Mouse (Mus musculus): ENCODE measurements around the gene Ifi214. TPM values are rescaled to one million over a fixed set of nuclear protein-coding genes. Genes with fewer than 3 reads are reported as not detected.
"Not testable (repeated sequence)": the region's sequence is repeated elsewhere in the genome, so short reads cannot be mapped to it uniquely, and the experiment has no call there.

Gene Ifi214
- polyA plus RNA-seq, 1 experiment from 2014 or later: not detected

DNA sequence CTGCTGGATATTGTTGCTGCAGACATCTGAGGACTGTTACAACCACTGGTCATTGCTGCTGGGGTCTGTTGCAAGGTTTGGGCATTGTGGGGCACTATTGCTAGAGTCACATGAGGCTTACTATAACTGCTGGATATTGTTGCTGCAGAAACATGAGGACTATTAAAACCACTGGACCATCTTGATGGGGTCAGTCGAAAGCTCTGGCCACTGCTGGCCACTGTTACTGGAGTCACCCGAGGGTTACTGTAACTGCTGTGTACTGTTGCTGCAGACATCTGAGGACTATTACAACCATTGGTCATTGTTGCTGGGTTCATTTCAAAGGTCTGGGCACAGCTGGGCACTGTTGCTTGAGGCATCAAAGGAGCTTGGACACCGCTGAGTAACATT is 54.6 kb downstream of the Ifi214 start:
- not testable (repeated sequence) for H3K4me2 ChIP-seq (replicated peaks; ENCODE audit: low read depth); H3K27ac ChIP-seq (ENCODE audit: low read depth, low read length); H3K9me3 ChIP-seq (ENCODE audit: control insufficient read depth); H3K36me3 ChIP-seq (ENCODE audit: control insufficient read depth, insufficient read depth); ATAC-seq; H3K9ac ChIP-seq (ENCODE audit: low read depth, low read length); H3K4me1 ChIP-seq (replicated peaks; ENCODE audit: control insufficient read depth, insufficient read depth, low read length); H3K4me3 ChIP-seq (ENCODE audit: low read depth, low read length); H3K27me3 ChIP-seq (replicated peaks; ENCODE audit: control insufficient read depth, insufficient read depth, low read length)
- 89% methylated on average over 3 of the region's 3 CpGs for WGBS

- WGBS: 82% methylated on average over 5 of the region's 5 CpGs
Observed at GRCm38 (mm10) chr1:173480399-173481181, 55.2 kb downstream of the Ifi214 start.

More at GRCm38 (mm10) chr1:173480399-173481181, 55.2 kb downstream of the Ifi214 start:
- H3K4me3 ChIP-seq (ENCODE audit: low read depth, low read length); H3K4me1 ChIP-seq (replicated peaks; ENCODE audit: control insufficient read depth, insufficient read depth, low read length); H3K9me3 ChIP-seq (ENCODE audit: control insufficient read depth); ATAC-seq; H3K36me3 ChIP-seq (ENCODE audit: control insufficient read depth, insufficient read depth); H3K27me3 ChIP-seq (replicated peaks; ENCODE audit: control insufficient read depth, insufficient read depth, low read length); H3K9ac ChIP-seq (ENCODE audit: low read depth, low read length); H3K4me2 ChIP-seq (replicated peaks; ENCODE audit: low read depth); H3K27ac ChIP-seq (ENCODE audit: low read depth, low read length): not testable (repeated sequence)

Small RNA genes within 50 kb of the gene (microRNA-seq; reads per million reads assigned to microRNA genes)
- not detected for gene Gm44481

Other genes with a start within 250 kb of the Ifi214 start
- 0.66 and 1.5 TPM in 2 replicates for gene Ackr1, start 202.2 kb downstream of the Ifi214 start, polyA plus RNA-seq (2015; fragmentation: Nextera tagmentation; extraction: Ambion mirVana)
- 2.0 and 3.1 TPM in 2 replicates for gene Aim2, start 185.1 kb downstream of the Ifi214 start, polyA plus RNA-seq (2015; fragmentation: Nextera tagmentation; extraction: Ambion mirVana)
- 0.85 and 1.2 TPM in 2 replicates for gene Cadm3, start 168.3 kb downstream of the Ifi214 start, polyA plus RNA-seq (2015; fragmentation: Nextera tagmentation; extraction: Ambion mirVana)
- 0.16 and 0.41 TPM in 2 replicates for gene Ifi206, start 44.9 kb downstream of the Ifi214 start, polyA plus RNA-seq (2015; fragmentation: Nextera tagmentation; extraction: Ambion mirVana)
- gene Ifi213, start 63.3 kb upstream of the Ifi214 start, polyA plus RNA-seq (2015; fragmentation: Nextera tagmentation; extraction: Ambion mirVana): 0.22 and 0.59 TPM in 2 replicates
- gene Ifi209, start 95.0 kb upstream of the Ifi214 start, polyA plus RNA-seq (2015; fragmentation: Nextera tagmentation; extraction: Ambion mirVana): 0.31 and 0.34 TPM in 2 replicates
- not detected in 2 replicates for gene Ifi208, start 137.7 kb upstream of the Ifi214 start, polyA plus RNA-seq (2015; fragmentation: Nextera tagmentation; extraction: Ambion mirVana)
- 1.1 and 1.4 TPM in 2 replicates for gene Ifi207, start 205.8 kb upstream of the Ifi214 start, polyA plus RNA-seq (2015; fragmentation: Nextera tagmentation; extraction: Ambion mirVana)
- 3.2 and 3.6 TPM in 2 replicates for gene Ifi204, start 231.0 kb upstream of the Ifi214 start, polyA plus RNA-seq (2015; fragmentation: Nextera tagmentation; extraction: Ambion mirVana)

Measured in intestine, postnatal 0 days (tissue).